ENCODE assay signal across 13 mouse cellular contexts in genomic region chr9:57901197-57901596, GRCm38 (mm10). TPM values are rescaled to one million over a fixed set of nuclear protein-coding genes. Genes with fewer than 3 reads are reported as not detected.
DNase-seq lines count a peak whose midpoint lies in the region; ATAC-seq and TF ChIP-seq lines count a peak whose summit lies in the region.
"Had no signal": no experiment of that assay in that cellular context is flagged by ENCODE, and none has a peak within 500 bp of the region (broad histone marks: within the 10 kb centered on the region; RNA-seq: fewer than 3 reads in every experiment).

No protein-coding gene starts in this region.

- no peak overlapping the region for H3K9ac ChIP-seq in lung, embryonic 14.5 days
- peak overlapping the region; percentile 46 for H3K9ac ChIP-seq in hindbrain, embryonic 14.5 days
- H3K9ac ChIP-seq in neural tube, embryonic 15.5 days (replicated peaks): 0 out of 2 replicates have a peak overlapping the region, but pooled peaks have one; percentile 3
- H3K9ac ChIP-seq in kidney, embryonic 14.5 days (ENCODE audit: low read depth, low read length): no peak overlapping the region
- H3K9ac ChIP-seq: embryonic facial prominence, embryonic 13.5 days had no signal

- no peak for ATAC-seq in lung, embryonic 14.5 days (ENCODE audit: insufficient read depth)
- peak; percentile 48; the same call in 1 of the 2 replicates for ATAC-seq in hindbrain, embryonic 14.5 days (ENCODE audit: low FRiP score)
- ATAC-seq in neural tube, embryonic 15.5 days (ENCODE audit: low FRiP score): peak; percentile 81
- no peak for ATAC-seq in CD4-positive, CD25-positive, alpha-beta regulatory T cell, adult 4 months
- no peak for ATAC-seq in kidney, embryonic 14.5 days (ENCODE audit: low FRiP score, low TSS enrichment)

- WGBS in lung, embryonic 14.5 days: 19% methylated on average over 9 of the region's 9 CpGs
- WGBS in hindbrain, embryonic 14.5 days: 14% methylated on average over 9 of the region's 9 CpGs
- 14% methylated on average over 9 of the region's 9 CpGs for WGBS in neural tube, embryonic 15.5 days
- 55% methylated on average over 9 of the region's 9 CpGs for WGBS in kidney, embryonic 14.5 days

- DNase-seq in lung, embryonic 14.5 days: peak; percentile 13
- no peak for DNase-seq in lung, postnatal 25 days (ENCODE audit: low spot score)
- DNase-seq in embryo, embryonic 9.5 days (ENCODE audit: extremely low spot score): peak; percentile 4
- DNase-seq in hindbrain, embryonic 14.5 days (ENCODE audit: low spot score): no peak
- DNase-seq in adrenal gland, postnatal 25 days: no peak
- DNase-seq: gastrocnemius, postnatal 14 days; kidney, adult 9 months; left cerebral cortex, postnatal 4 days; lung, postnatal 10 days had no signal

- H3K4me3 ChIP-seq in lung, embryonic 14.5 days (ENCODE audit: low read depth, low read length): no peak overlapping the region
- H3K4me3 ChIP-seq in hindbrain, embryonic 14.5 days (replicated peaks; ENCODE audit: low read length): no peak overlapping the region
- H3K4me3 ChIP-seq in neural tube, embryonic 15.5 days (replicated peaks): no peak overlapping the region
- H3K4me3 ChIP-seq in kidney, embryonic 14.5 days (ENCODE audit: low read length): no peak overlapping the region
- H3K4me3 ChIP-seq: embryonic facial prominence, embryonic 13.5 days had no signal

- no peak overlapping the region for H3K4me2 ChIP-seq in lung, embryonic 14.5 days
- peak overlapping the region; percentile 37 for H3K4me2 ChIP-seq in hindbrain, embryonic 14.5 days (replicated peaks)
- H3K4me2 ChIP-seq in neural tube, embryonic 15.5 days: peak overlapping the region; percentile 22
- H3K4me2 ChIP-seq in kidney, embryonic 14.5 days (replicated peaks; ENCODE audit: low read depth, low read length): no peak overlapping the region
- H3K4me2 ChIP-seq: embryonic facial prominence, embryonic 13.5 days had no signal

- H3K27ac ChIP-seq in lung, embryonic 14.5 days (ENCODE audit: low read depth): no peak overlapping the region
- H3K27ac ChIP-seq in hindbrain, embryonic 14.5 days: peak overlapping the region; percentile 81
- H3K27ac ChIP-seq in neural tube, embryonic 15.5 days (replicated peaks): peak overlapping the region; percentile 81
- no peak overlapping the region for H3K27ac ChIP-seq in kidney, embryonic 14.5 days (ENCODE audit: low read depth, low read length)
- H3K27ac ChIP-seq: embryonic facial prominence, embryonic 13.5 days had no signal

- H3K36me3 ChIP-seq in lung, embryonic 14.5 days (ENCODE audit: insufficient read depth): no peaks in the 10 kb centered on the region
- H3K36me3 ChIP-seq in hindbrain, embryonic 14.5 days (replicated peaks; ENCODE audit: control insufficient read depth, insufficient read depth): no peaks in the 10 kb centered on the region
- no peaks in the 10 kb centered on the region for H3K36me3 ChIP-seq in neural tube, embryonic 15.5 days
- no peaks in the 10 kb centered on the region for H3K36me3 ChIP-seq in kidney, embryonic 14.5 days (ENCODE audit: control insufficient read depth, insufficient read depth, low read length)
- H3K36me3 ChIP-seq: embryonic facial prominence, embryonic 13.5 days had no signal

- no peak for TF ChIP-seq CTCF in lung, embryonic 14.5 days (IDR thresholded peaks at IDR 0.05; ENCODE audit: low read depth)

- H3K27me3 ChIP-seq in lung, embryonic 14.5 days (ENCODE audit: insufficient read depth, low read length): no peaks in the 10 kb centered on the region
- H3K27me3 ChIP-seq in hindbrain, embryonic 14.5 days (ENCODE audit: control insufficient read depth, insufficient read depth, low read length): no peaks in the 10 kb centered on the region
- H3K27me3 ChIP-seq in neural tube, embryonic 15.5 days (replicated peaks): no peaks in the 10 kb centered on the region
- H3K27me3 ChIP-seq in kidney, embryonic 14.5 days (ENCODE audit: control insufficient read depth, insufficient read depth, low read length): no peaks in the 10 kb centered on the region
- H3K27me3 ChIP-seq: embryonic facial prominence, embryonic 13.5 days had no signal

- H3K9me3 ChIP-seq in lung, embryonic 14.5 days (ENCODE audit: low read depth, low read length): no peaks in the 10 kb centered on the region
- H3K9me3 ChIP-seq in hindbrain, embryonic 14.5 days (ENCODE audit: control insufficient read depth, low read length): no peaks in the 10 kb centered on the region
- H3K9me3 ChIP-seq in neural tube, embryonic 15.5 days (replicated peaks): no peaks in the 10 kb centered on the region
- H3K9me3 ChIP-seq in kidney, embryonic 14.5 days (ENCODE audit: control insufficient read depth, low read length): no peaks in the 10 kb centered on the region
- H3K9me3 ChIP-seq: embryonic facial prominence, embryonic 13.5 days had no signal

- H3K4me1 ChIP-seq in lung, embryonic 14.5 days (ENCODE audit: insufficient read depth): 0 out of 2 replicates have a peak, but pooled peaks cover 3% of the 10 kb centered on the region
- peaks cover 15% of the 10 kb centered on the region for H3K4me1 ChIP-seq in hindbrain, embryonic 14.5 days (replicated peaks; ENCODE audit: control insufficient read depth, insufficient read depth, low read length)
- H3K4me1 ChIP-seq in neural tube, embryonic 15.5 days: peaks cover 22% of the 10 kb centered on the region
- no peaks in the 10 kb centered on the region for H3K4me1 ChIP-seq in kidney, embryonic 14.5 days (ENCODE audit: control insufficient read depth, insufficient read depth, low read length)

RNA-seq across cellular contexts. Expression of gene Ubl7, which starts 9.6 kb away (rescaled TPM):
- 101 and 107 TPM in 2 replicates for polyA plus RNA-seq in lung, embryonic 14.5 days (2014; fragmentation: Nextera tagmentation; extraction: Ambion mirVana)
- 151 and 160 TPM in 2 replicates for polyA plus RNA-seq in hindbrain, embryonic 14.5 days (2014; fragmentation: Nextera tagmentation; extraction: Ambion mirVana)
- polyA plus RNA-seq in neural tube, embryonic 15.5 days (2015; fragmentation: Nextera tagmentation; extraction: Ambion mirVana): 158 and 175 TPM in 2 replicates
- polyA plus RNA-seq in CD4-positive, CD25-positive, alpha-beta regulatory T cell, adult 4 months (2017; shearing (Covaris generic)): 100 to 1,000 TPM; 138 to 191 TPM
- total RNA-seq in adrenal gland, postnatal 25 days (2021): 82.7 and 89.0 TPM in 2 replicates
- 106 and 108 TPM in 2 replicates for polyA plus RNA-seq in kidney, embryonic 14.5 days (2014; fragmentation: Nextera tagmentation; extraction: Ambion mirVana)

RNA-seq across cellular contexts. Expression of gene Sema7a, which starts 38.7 kb away (rescaled TPM):
- 1.0 TPM in 2 replicates for polyA plus RNA-seq in lung, embryonic 14.5 days (2014; fragmentation: Nextera tagmentation; extraction: Ambion mirVana)
- 6.3 and 7.3 TPM in 2 replicates for polyA plus RNA-seq in hindbrain, embryonic 14.5 days (2014; fragmentation: Nextera tagmentation; extraction: Ambion mirVana)
- polyA plus RNA-seq in neural tube, embryonic 15.5 days (2015; fragmentation: Nextera tagmentation; extraction: Ambion mirVana): 2.0 and 2.9 TPM in 2 replicates
- polyA plus RNA-seq in CD4-positive, CD25-positive, alpha-beta regulatory T cell, adult 4 months (2017; shearing (Covaris generic)): not detected
- total RNA-seq in adrenal gland, postnatal 25 days (2021): 8.6 and 8.8 TPM in 2 replicates
- 0.93 TPM in 2 replicates for polyA plus RNA-seq in kidney, embryonic 14.5 days (2014; fragmentation: Nextera tagmentation; extraction: Ambion mirVana)

Comparison
In these comparisons a context has a peak if more than half of its experiments do, and no peak if none do; other contexts are left out.
1. DNase-seq: peak in lung, embryonic 14.5 days (single experiment) and embryo, embryonic 9.5 days (single experiment); none in lung, postnatal 25 days (single experiment), hindbrain, embryonic 14.5 days (single experiment) and adrenal gland, postnatal 25 days (single experiment).
2. ATAC-seq: peak in hindbrain, embryonic 14.5 days (single experiment) and neural tube, embryonic 15.5 days (single experiment); none in lung, embryonic 14.5 days (single experiment), CD4-positive, CD25-positive, alpha-beta regulatory T cell, adult 4 months (single experiment) and kidney, embryonic 14.5 days (single experiment).
3. H3K27ac ChIP-seq: peak in hindbrain, embryonic 14.5 days (single experiment) and neural tube, embryonic 15.5 days (single experiment); none in lung, embryonic 14.5 days (single experiment) and kidney, embryonic 14.5 days (single experiment).
4. H3K4me2 ChIP-seq: peak in hindbrain, embryonic 14.5 days (single experiment) and neural tube, embryonic 15.5 days (single experiment); none in lung, embryonic 14.5 days (single experiment) and kidney, embryonic 14.5 days (single experiment).
5. H3K9ac ChIP-seq: peak in hindbrain, embryonic 14.5 days (single experiment) and neural tube, embryonic 15.5 days (single experiment); none in lung, embryonic 14.5 days (single experiment) and kidney, embryonic 14.5 days (single experiment).